Mouse (Mus musculus) heart, embryonic 11.5 days (tissue): ENCODE measurements at regions not wholly inside any gene's neighbourhood (a gene's known extent, or its start where the extent isn't known, plus 50 kb on each side); places are given as distances from the start of the nearest gene placed in this dataset.
A peak's percentile ranks its signal among the peaks of the same experiment; 100 is the strongest.

ENCODE experiments used
- ATAC-seq: fragments of 200-750 bp; cut with Nextera tagmentation; replicated peaks from 2 replicates; pipeline ENCODE4 v1.8.0; 2017; ENCODE audit warnings: moderate library complexity; ENCODE audit not compliant: insufficient number of reproducible peaks, low FRiP score, low TSS enrichment
- H3K27ac ChIP-seq: fragments of 300-500 bp; sonication (generic); 2 replicates; pipeline ENCODE4 v1.5.1; 2014; ENCODE audit warnings: mild to moderate bottlenecking, low read depth, low read length
- H3K27me3 ChIP-seq: fragments of 300-500 bp; sonication (generic); 2 replicates; pipeline ENCODE4 v1.6.1; 2014; ENCODE audit warnings: mild to moderate bottlenecking, low read length, mixed read lengths; ENCODE audit not compliant: control insufficient read depth, insufficient read depth
- H3K36me3 ChIP-seq: fragments of 300-500 bp; sonication (generic); 2 replicates; pipeline ENCODE4 v1.6.1; 2014; ENCODE audit warnings: mild to moderate bottlenecking, low read length, moderate library complexity, mixed read lengths; ENCODE audit not compliant: control insufficient read depth, insufficient read depth
- H3K4me1 ChIP-seq: fragments of 300-500 bp; sonication (generic); 2 replicates; pipeline ENCODE4 v1.6.1; 2014; ENCODE audit warnings: low read length; ENCODE audit not compliant: control insufficient read depth, insufficient read depth
- H3K4me2 ChIP-seq: fragments of 300-500 bp; sonication (generic); 2 replicates; pipeline ENCODE4 v1.6.1; 2014; ENCODE audit warnings: mild to moderate bottlenecking, moderate library complexity
- H3K4me3 ChIP-seq: fragments of 300-500 bp; sonication (generic); 2 replicates; pipeline ENCODE4 v1.5.1; 2014; ENCODE audit warnings: low read depth, low read length
- H3K9ac ChIP-seq: fragments of 300-500 bp; sonication (generic); 2 replicates; pipeline ENCODE4 v1.6.1; 2014; ENCODE audit warnings: mild to moderate bottlenecking, low read depth, low read length, moderate library complexity
- H3K9me3 ChIP-seq: fragments of 300-500 bp; sonication (generic); replicated peaks from 2 replicates; pipeline ENCODE4 v1.6.1; 2016; ENCODE audit warnings: low read length; ENCODE audit not compliant: control insufficient read depth
- WGBS: fragments of 180-500 bp; shearing (Covaris S2); extraction: QIAGEN DNeasy Blood & Tissue Kit; methylation state at CpG from one replicate; pipeline ENCODE4 v1.1.7; 2014; ENCODE audit not compliant: insufficient replicate concordance; 5-methylcytosine and 5-hydroxymethylcytosine counted together

- ATAC-seq = no peak
- H3K27me3 ChIP-seq = no peaks in the 10 kb centered on the region
- H3K9ac ChIP-seq = no peak overlapping the region
- no peak overlapping the region for H3K4me3 ChIP-seq
- no peaks in the 10 kb centered on the region for H3K4me1 ChIP-seq
- no peak overlapping the region for H3K4me2 ChIP-seq
- no peaks in the 10 kb centered on the region for H3K9me3 ChIP-seq
- no peaks in the 10 kb centered on the region for H3K36me3 ChIP-seq
- 74% methylated on average over 10 of the region's 10 CpGs for WGBS
- no peak overlapping the region for H3K27ac ChIP-seq
These were observed 61.1 kb upstream of the Cers6 start for GRCm38 (mm10) chr2:68799993-68800740.

GRCm38 (mm10) chr2:68804117-68804516 lies 57.1 kb upstream of the Cers6 start:
- no peak overlapping the region for H3K9ac ChIP-seq
- no peaks in the 10 kb centered on the region for H3K4me1 ChIP-seq
- no peaks in the 10 kb centered on the region for H3K9me3 ChIP-seq
- no peak overlapping the region for H3K27ac ChIP-seq
- no peak overlapping the region for H3K4me2 ChIP-seq
- H3K27me3 ChIP-seq = no peaks in the 10 kb centered on the region
- 86% methylated on average over 6 of the region's 6 CpGs for WGBS
- ATAC-seq = no peak
- no peaks in the 10 kb centered on the region for H3K36me3 ChIP-seq
- no peak overlapping the region for H3K4me3 ChIP-seq

- no peak overlapping the region for H3K9ac ChIP-seq
- no peaks in the 10 kb centered on the region for H3K4me1 ChIP-seq
- no peak for ATAC-seq
- H3K27me3 ChIP-seq = no peaks in the 10 kb centered on the region
- no peaks in the 10 kb centered on the region for H3K9me3 ChIP-seq
- 25% methylated on average over 3 of the region's 3 CpGs for WGBS
- no peaks in the 10 kb centered on the region for H3K36me3 ChIP-seq
- H3K4me3 ChIP-seq = no peak overlapping the region
- no peak overlapping the region for H3K27ac ChIP-seq
- H3K4me2 ChIP-seq = peak overlapping the region; percentile 11; the same call in 1 of the 2 replicates
These were observed 55.4 kb upstream of the Cers6 start for GRCm38 (mm10) chr2:68805866-68806265.

GRCm38 (mm10) chr2:68806311-68806895 lies 54.8 kb upstream of the Cers6 start:
- Histone ChIP-seq H3K36me3 (no peaks in the 10 kb centered on the region), H3K4me1 (no peaks in the 10 kb centered on the region), H3K9me3 (no peaks in the 10 kb centered on the region), H3K27me3 (no peaks in the 10 kb centered on the region), H3K4me2 (no peak overlapping the region), H3K27ac (no peak overlapping the region), H3K9ac (no peak overlapping the region), H3K4me3 (no peak overlapping the region)
- 48% methylated on average over 10 of the region's 10 CpGs for WGBS
- ATAC-seq = no peak
